22 mouse cellular contexts compared by ENCODE assay signal in genomic region chr13:16008348-16008747, GRCm38 (mm10). TPM values are rescaled to one million over a fixed set of nuclear protein-coding genes. Genes with fewer than 3 reads are reported as not detected.
DNase-seq lines count a peak whose midpoint lies in the region; ATAC-seq and TF ChIP-seq lines count a peak whose summit lies in the region.
"Had no signal": no experiment of that assay in that cellular context is flagged by ENCODE, and none has a peak within 500 bp of the region (broad histone marks: within the 10 kb centered on the region; RNA-seq: fewer than 3 reads in every experiment).

No protein-coding gene starts in this region.

- ATAC-seq in liver, embryonic 15.5 days (ENCODE audit: insufficient read depth) = peak; percentile 69
- ATAC-seq in neural tube, embryonic 15.5 days (ENCODE audit: low FRiP score) = no peak
- ATAC-seq: CD4-positive, CD25-positive, alpha-beta regulatory T cell, adult 4 months; forebrain, embryonic 16.5 days had no signal

- no peak overlapping the region for H3K4me2 ChIP-seq in liver, embryonic 15.5 days
- H3K4me2 ChIP-seq in neural tube, embryonic 15.5 days = no peak overlapping the region
- H3K4me2 ChIP-seq: embryonic facial prominence, embryonic 15.5 days; heart, embryonic 13.5 days; hindbrain, embryonic 12.5 days had no signal

- TF ChIP-seq CTCF in layer of hippocampus, adult 2 months (conservative IDR thresholded peaks at IDR 0.05) = no peak

- DNase-seq in heart, adult 11 months = peak; percentile 29
- no peak for DNase-seq in heart, postnatal 14 days
- DNase-seq in layer of hippocampus, adult 2 months (ENCODE audit: low spot score in 2 of 2) = no peak
- no peak for DNase-seq in layer of hippocampus, adult 18-20 months (ENCODE audit: low spot score in 2 of 2)
- no peak for DNase-seq in frontal cortex, postnatal 10 days (ENCODE audit: low spot score in 2 of 2)
- DNase-seq in heart, adult 18-20 months = no peak
- DNase-seq: adrenal gland, adult 8-10 months; B cell, adult 2 months; cerebellum, adult 2 months; cerebellum, postnatal 10 days; embryo, embryonic 11 days; gastrocnemius, postnatal 14 days; heart, postnatal 4 days had no signal

- WGBS in liver, embryonic 15.5 days (ENCODE audit: insufficient replicate concordance) = 33% methylated on average over 1 of the region's 1 CpGs
- 65% methylated on average over 1 of the region's 1 CpGs for WGBS in neural tube, embryonic 15.5 days

- H3K27me3 ChIP-seq in liver, embryonic 15.5 days = peaks cover 20% of the 10 kb centered on the region
- H3K27me3 ChIP-seq in neural tube, embryonic 15.5 days (replicated peaks) = 0 out of 2 replicates have a peak, but pooled peaks cover 4% of the 10 kb centered on the region
- H3K27me3 ChIP-seq: embryonic facial prominence, embryonic 15.5 days; heart, embryonic 13.5 days had no signal

- 0 out of 2 replicates have a peak overlapping the region, but pooled peaks have one; percentile 14 for H3K27ac ChIP-seq in layer of hippocampus, adult 2 months
- H3K27ac ChIP-seq in liver, embryonic 15.5 days (replicated peaks) = peak overlapping the region; percentile 61; the same call in 1 of the 2 replicates
- H3K27ac ChIP-seq in neural tube, embryonic 15.5 days (replicated peaks) = no peak overlapping the region
- H3K27ac ChIP-seq: embryonic facial prominence, embryonic 15.5 days; heart, embryonic 13.5 days; hindbrain, embryonic 12.5 days had no signal

- no peaks in the 10 kb centered on the region for H3K4me1 ChIP-seq in liver, embryonic 15.5 days (replicated peaks)
- H3K4me1 ChIP-seq in neural tube, embryonic 15.5 days = peaks cover 16% of the 10 kb centered on the region

- H3K36me3 ChIP-seq in liver, embryonic 15.5 days (replicated peaks) = no peaks in the 10 kb centered on the region
- H3K36me3 ChIP-seq in neural tube, embryonic 15.5 days = no peaks in the 10 kb centered on the region
- H3K36me3 ChIP-seq: embryonic facial prominence, embryonic 15.5 days; G1E; heart, embryonic 13.5 days; hindbrain, embryonic 12.5 days had no signal

- intact Hi-C loops in heart, postnatal 14 days (cut with DNase I) = loop anchor here (5.0 kb wide), 1 partner anchor 1424 kb away; no protein-coding TSS in a partner anchor

- no peak overlapping the region for H3K9ac ChIP-seq in liver, embryonic 15.5 days
- H3K9ac ChIP-seq in neural tube, embryonic 15.5 days (replicated peaks) = no peak overlapping the region
- H3K9ac ChIP-seq: embryonic facial prominence, embryonic 15.5 days; heart, embryonic 13.5 days; hindbrain, embryonic 12.5 days had no signal

- H3K4me3 ChIP-seq in layer of hippocampus, adult 2 months = no peak overlapping the region
- H3K4me3 ChIP-seq in liver, embryonic 15.5 days (replicated peaks) = no peak overlapping the region
- H3K4me3 ChIP-seq in neural tube, embryonic 15.5 days (replicated peaks) = no peak overlapping the region
- H3K4me3 ChIP-seq: embryonic facial prominence, embryonic 15.5 days; erythroblast, embryonic 14.5 days; heart, embryonic 13.5 days; hindbrain, embryonic 12.5 days had no signal

- H3K9me3 ChIP-seq in liver, embryonic 15.5 days (replicated peaks) = no peaks in the 10 kb centered on the region
- no peaks in the 10 kb centered on the region for H3K9me3 ChIP-seq in neural tube, embryonic 15.5 days (replicated peaks)
- H3K9me3 ChIP-seq: embryonic facial prominence, embryonic 15.5 days; G1E; heart, embryonic 13.5 days; hindbrain, embryonic 12.5 days had no signal

RNA-seq across cellular contexts. Expression of gene Inhba, which starts 3.3 kb away (rescaled TPM):
- total RNA-seq in heart, postnatal 14 days (2021) = 1 to 10 TPM; 3.5 to 4.1 TPM
- total RNA-seq in layer of hippocampus, adult 2 months (2021) = 10 to 100 TPM; 11.7 to 11.8 TPM
- 10 to 100 TPM; 13.4 to 15.6 TPM for total RNA-seq in layer of hippocampus, adult 18-20 months (2021)
- 2.3 and 3.2 TPM in 2 replicates for polyA plus RNA-seq in liver, embryonic 15.5 days (2015; fragmentation: Nextera tagmentation; extraction: Ambion mirVana)
- polyA plus RNA-seq in neural tube, embryonic 15.5 days (2015; fragmentation: Nextera tagmentation; extraction: Ambion mirVana) = 2.5 and 4.7 TPM in 2 replicates
- total RNA-seq in heart, adult 18-20 months (2021) = 1 to 10 TPM; 1.6 to 1.8 TPM
- polyA plus RNA-seq: CD4-positive, CD25-positive, alpha-beta regulatory T cell, adult 4 months; erythroblast, embryonic 14.5 days; G1E had no signal
